Mouse (Mus musculus): Measurements from ENCODE around the gene Fam213a.
A peak's percentile ranks its signal among the peaks of the same experiment; 100 is the strongest.

GRCm38 (mm10) chr14:41035146-41035798 lies 21.7 kb upstream of the Fam213a start:
- TF ChIP-seq CEBPB (IDR thresholded peaks at IDR 0.05; ENCODE audit: low read depth) (no peak), CTCF (IDR thresholded peaks at IDR 0.05; ENCODE audit: control insufficient read depth, insufficient read depth, insufficient read length) (peak; percentile 63), USF1 (IDR thresholded peaks at IDR 0.05; ENCODE audit: low read depth) (no peak)
